Mouse (Mus musculus) stomach, embryonic 16.5 days (tissue): Measurements from ENCODE around the gene Olfr481. TPM values are rescaled to one million over a fixed set of nuclear protein-coding genes. Genes with fewer than 3 reads are reported as not detected.

Experiments
- polyA plus RNA-seq: library from polyadenylated mRNA; unstranded; fragments of >200 nt; fragmentation: Nextera tagmentation; extraction: Ambion mirVana; gene quantifications from 2 replicates; pipeline ENCODE4 v1.2.1, GENCODE M21; 2015

Olfr481 gene
- polyA plus RNA-seq, 1 experiment from 2014 or later, result not detected

Other genes with a start within 250 kb of the Olfr481 start
- gene Olfr470, start 232.4 kb upstream of the Olfr481 start, polyA plus RNA-seq, result not detected in 2 replicates
- not detected in 2 replicates for gene Olfr472, start 182.0 kb upstream of the Olfr481 start, polyA plus RNA-seq
- not detected in 2 replicates for gene Olfr473, start 149.4 kb upstream of the Olfr481 start, polyA plus RNA-seq
- gene Olfr474, start 125.2 kb upstream of the Olfr481 start, polyA plus RNA-seq, result not detected in 2 replicates
- not detected in 2 replicates for gene Olfr476, start 115.1 kb upstream of the Olfr481 start, polyA plus RNA-seq
- gene Olfr477, start 93.2 kb upstream of the Olfr481 start, polyA plus RNA-seq, result not detected in 2 replicates
- not detected in 2 replicates for gene Olfr478, start 45.9 kb upstream of the Olfr481 start, polyA plus RNA-seq
- not detected in 2 replicates for gene Olfr479, start 29.2 kb upstream of the Olfr481 start, polyA plus RNA-seq
- gene Olfr480, start 12.5 kb upstream of the Olfr481 start, polyA plus RNA-seq, result not detected in 2 replicates
- 0.18 and 0.24 TPM in 2 replicates for gene Olfr482, start 17.7 kb downstream of the Olfr481 start, polyA plus RNA-seq
- gene Olfr483, start 21.0 kb downstream of the Olfr481 start, polyA plus RNA-seq, result not detected in 2 replicates
- not detected in 2 replicates for gene Olfr484, start 47.6 kb downstream of the Olfr481 start, polyA plus RNA-seq
- gene Olfr485, start 80.0 kb downstream of the Olfr481 start, polyA plus RNA-seq, result not detected in 2 replicates
- gene Olfr486, start 92.9 kb downstream of the Olfr481 start, polyA plus RNA-seq, result not detected in 2 replicates
- not detected in 2 replicates for gene Olfr487, start 134.8 kb downstream of the Olfr481 start, polyA plus RNA-seq
- not detected in 2 replicates for gene Olfr488, start 178.5 kb downstream of the Olfr481 start, polyA plus RNA-seq
- gene Olfr490, start 209.1 kb downstream of the Olfr481 start, polyA plus RNA-seq, result not detected in 2 replicates
- not detected in 2 replicates for gene Olfr491, start 233.6 kb downstream of the Olfr481 start, polyA plus RNA-seq
- not detected in 2 replicates for gene Olfr492, start 243.8 kb downstream of the Olfr481 start, polyA plus RNA-seq